Mouse (Mus musculus) neural tube, embryonic 15.5 days (tissue): ENCODE results near the gene Hoxd1. TPM values are rescaled to one million over a fixed set of nuclear protein-coding genes. Genes with fewer than 3 reads are reported as not detected.

Source experiments
- ATAC-seq: fragments of 200-750 bp; cut with Nextera tagmentation; 2 replicates; pipeline ENCODE4 v1.8.0; 2017; ENCODE audit warnings: mild to moderate bottlenecking, moderate TSS enrichment, moderate library complexity; ENCODE audit not compliant: low FRiP score
- H3K27ac ChIP-seq: fragments of 300-500 bp; sonication (generic); replicated peaks from 2 replicates; pipeline ENCODE4 v1.5.1; 2015; ENCODE audit warnings: mild to moderate bottlenecking, inconsistent platforms
- H3K27me3 ChIP-seq: fragments of 300-500 bp; sonication (generic); replicated peaks from 2 replicates; pipeline ENCODE4 v1.6.1; 2015; ENCODE audit warnings: inconsistent platforms
- H3K36me3 ChIP-seq: fragments of 300-500 bp; sonication (generic); 2 replicates; pipeline ENCODE4 v1.6.1; 2015; ENCODE audit warnings: inconsistent platforms
- H3K4me1 ChIP-seq: fragments of 300-500 bp; sonication (generic); 2 replicates; pipeline ENCODE4 v1.6.1; 2015; ENCODE audit warnings: inconsistent platforms
- H3K4me2 ChIP-seq: fragments of 300-500 bp; sonication (generic); 2 replicates; pipeline ENCODE4 v1.6.1; 2015; ENCODE audit warnings: inconsistent platforms, mild to moderate bottlenecking, moderate library complexity
- H3K4me3 ChIP-seq: fragments of 300-500 bp; sonication (generic); replicated peaks from 2 replicates; pipeline ENCODE4 v1.5.1; 2015; ENCODE audit warnings: mild to moderate bottlenecking, inconsistent platforms
- H3K9ac ChIP-seq: fragments of 300-500 bp; sonication (generic); replicated peaks from 2 replicates; pipeline ENCODE4 v1.6.1; 2015; ENCODE audit warnings: mild to moderate bottlenecking, inconsistent platforms
- H3K9me3 ChIP-seq: fragments of 300-500 bp; sonication (generic); replicated peaks from 2 replicates; pipeline ENCODE4 v1.6.1; 2016; ENCODE audit warnings: inconsistent platforms
- WGBS: fragments of 180-500 bp; shearing (Covaris S2); methylation state at CpG from one replicate; pipeline ENCODE4 v1.1.7; 2015; ENCODE audit warnings: mixed read lengths; 5-methylcytosine and 5-hydroxymethylcytosine counted together
- polyA plus RNA-seq: library from polyadenylated mRNA; unstranded; fragments of >200 nt; fragmentation: Nextera tagmentation; extraction: Ambion mirVana; gene quantifications from 2 replicates; pipeline ENCODE4 v1.2.1, GENCODE M21; 2015

The Hoxd1 gene
- polyA plus RNA-seq, 1 experiment from 2014 or later, result 2.1 TPM

DNA sequence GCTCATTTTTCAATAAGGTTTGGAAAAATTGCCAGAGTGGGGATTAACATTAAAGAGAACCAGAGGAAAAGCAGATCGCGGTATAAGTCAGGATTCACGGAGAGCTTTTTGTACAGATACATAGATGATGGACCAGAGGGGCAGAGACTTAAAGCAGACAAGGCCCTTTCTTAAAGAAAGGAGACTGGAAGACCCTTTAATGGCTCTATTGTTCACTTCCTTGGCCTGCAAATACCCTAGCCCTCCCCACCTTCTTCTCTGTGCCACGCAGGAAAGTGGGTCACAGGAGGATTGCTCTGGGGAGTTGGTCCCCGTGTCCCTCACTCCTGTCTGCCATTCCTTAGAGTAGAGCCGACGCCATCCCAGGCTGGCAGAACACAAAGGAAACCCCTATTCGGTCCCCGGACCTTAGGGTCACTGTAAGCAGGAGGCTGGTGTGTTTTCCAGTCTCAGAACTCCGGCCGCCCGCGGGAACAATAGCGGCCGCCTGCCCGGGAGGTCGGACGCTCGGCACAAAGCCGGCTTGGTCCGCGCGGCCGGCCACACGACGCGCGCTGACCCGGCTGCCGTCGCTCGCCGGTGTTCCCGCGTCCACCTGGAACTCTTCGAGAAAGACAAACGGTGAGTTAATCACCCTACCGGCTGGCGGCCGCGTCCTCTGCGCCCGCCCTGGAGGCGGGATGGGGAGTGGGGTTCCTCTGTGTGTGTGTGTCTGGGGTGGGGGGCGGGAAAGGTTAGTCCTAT is 10.2 kb upstream of the Hoxd1 start:
- H3K4me2 ChIP-seq, result peak overlapping the region; percentile 70
- 3% methylated on average over 45 of the region's 45 CpGs for WGBS
- ATAC-seq, result 0 out of 2 replicates have a peak, but pooled peaks have one; percentile 12
- no peaks in the 10 kb centered on the region for H3K36me3 ChIP-seq
- H3K9me3 ChIP-seq, result no peaks in the 10 kb centered on the region
- H3K4me1 ChIP-seq, result peaks cover 45% of the 10 kb centered on the region
- H3K9ac ChIP-seq, result peak overlapping the region; percentile 31
- peak overlapping the region; percentile 34 for H3K4me3 ChIP-seq
- no peak overlapping the region; the same call in 1 of the 2 replicates for H3K27ac ChIP-seq
- H3K27me3 ChIP-seq, result no peaks in the 10 kb centered on the region

DNA sequence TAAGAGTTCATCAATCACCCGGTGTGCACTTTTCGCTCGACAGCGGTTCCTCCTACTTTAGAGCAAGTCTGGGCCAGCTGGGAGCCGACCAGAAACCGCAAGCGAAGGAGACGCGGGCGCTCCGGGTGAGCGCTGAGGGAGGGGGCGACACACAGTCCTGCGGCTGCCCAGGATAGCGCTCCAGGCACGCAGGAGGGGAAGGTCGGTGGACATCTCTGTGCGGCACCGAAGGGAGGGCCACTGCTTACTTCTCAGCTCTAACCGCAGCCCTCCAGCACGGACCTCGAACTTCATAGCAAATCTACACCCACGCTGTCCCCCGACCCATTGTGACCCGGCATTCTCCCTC is 9.6 kb upstream of the Hoxd1 start:
- peak overlapping the region; percentile 70 for H3K4me2 ChIP-seq
- no peaks in the 10 kb centered on the region for H3K36me3 ChIP-seq
- 3% methylated on average over 25 of the region's 25 CpGs for WGBS
- peak overlapping the region; percentile 31 for H3K9ac ChIP-seq
- no peaks in the 10 kb centered on the region for H3K27me3 ChIP-seq
- H3K4me1 ChIP-seq, result peaks cover 40% of the 10 kb centered on the region
- H3K27ac ChIP-seq, result no peak overlapping the region; the same call in 1 of the 2 replicates
- H3K4me3 ChIP-seq, result peak overlapping the region; percentile 34
- ATAC-seq, result 0 out of 2 replicates have a peak, but pooled peaks have one; percentile 8
- H3K9me3 ChIP-seq, result no peaks in the 10 kb centered on the region

DNA sequence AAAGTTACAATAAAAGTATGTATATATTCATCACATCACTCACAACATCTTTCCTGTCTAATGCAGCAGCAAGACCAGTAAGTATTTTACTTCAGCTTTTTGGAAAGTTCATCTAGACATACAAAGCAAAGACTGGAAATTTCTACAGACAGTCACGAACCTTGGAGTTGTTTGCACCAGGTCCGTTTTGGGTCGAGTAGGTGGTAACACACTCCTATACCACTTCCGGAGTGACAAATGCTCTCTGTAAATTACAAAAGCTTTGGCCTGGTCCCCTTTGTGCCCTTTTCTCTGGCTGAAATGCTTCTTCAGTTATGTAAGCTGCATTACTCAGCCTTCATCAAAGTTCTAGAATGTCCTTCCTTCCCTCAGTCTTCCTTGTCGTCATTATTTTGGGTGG is 9.1 kb upstream of the Hoxd1 start:
- no peaks in the 10 kb centered on the region for H3K9me3 ChIP-seq
- H3K27ac ChIP-seq, result no peak overlapping the region
- no peak overlapping the region for H3K4me3 ChIP-seq
- peaks cover 36% of the 10 kb centered on the region for H3K4me1 ChIP-seq
- no peak overlapping the region for H3K9ac ChIP-seq
- H3K4me2 ChIP-seq, result no peak overlapping the region; the same call in 1 of the 2 replicates
- no peaks in the 10 kb centered on the region for H3K27me3 ChIP-seq
- 30% methylated on average over 5 of the region's 5 CpGs for WGBS
- no peaks in the 10 kb centered on the region for H3K36me3 ChIP-seq
- ATAC-seq, result no peak

DNA sequence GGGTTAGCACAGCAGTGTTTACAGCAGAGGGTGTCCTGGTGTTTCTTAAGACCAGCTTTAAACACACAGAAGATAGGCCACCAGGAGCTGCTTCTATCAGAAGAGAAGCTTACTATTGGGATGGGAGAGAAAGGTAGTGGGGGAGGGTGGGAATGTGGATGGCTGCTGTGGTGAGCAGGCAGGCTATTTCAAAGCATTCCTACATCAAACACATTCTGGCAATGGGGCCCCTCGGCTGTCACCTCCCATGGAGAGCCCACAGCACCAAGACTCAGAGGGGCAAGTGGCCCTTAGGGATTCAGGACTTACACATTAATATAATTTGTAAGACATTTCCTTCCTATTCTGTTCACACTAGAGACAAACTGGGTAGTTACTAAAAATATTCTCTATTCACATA is 2.6 kb upstream of the Hoxd1 start:
- Histone ChIP-seq H3K27me3 (peaks cover 31% of the 10 kb centered on the region), H3K36me3 (no peaks in the 10 kb centered on the region), H3K4me2 (no peak overlapping the region), H3K9ac (no peak overlapping the region), H3K4me1 (peaks cover 25% of the 10 kb centered on the region), H3K9me3 (no peaks in the 10 kb centered on the region), H3K27ac (no peak overlapping the region), H3K4me3 (no peak overlapping the region)
- ATAC-seq, result no peak
- 21% methylated on average over 1 of the region's 1 CpGs for WGBS

DNA sequence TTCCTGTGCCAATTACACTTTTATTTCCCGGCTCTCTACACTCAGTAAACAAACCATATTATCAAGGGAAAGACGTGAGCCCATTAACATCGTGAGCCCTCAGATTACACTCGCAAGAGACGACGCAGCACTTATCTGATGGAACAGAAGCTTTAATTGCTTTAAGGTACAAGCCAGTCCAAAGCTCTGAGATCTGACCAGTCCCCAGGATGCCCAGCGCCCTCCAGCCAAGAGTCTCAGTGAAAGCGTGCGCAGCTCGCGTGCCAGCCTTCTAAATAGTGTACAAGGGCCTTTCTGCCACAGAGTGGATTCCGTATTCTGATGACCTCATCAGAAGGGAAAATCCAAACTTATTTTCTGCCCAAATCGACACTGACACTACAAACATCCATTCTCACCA is 839 bp upstream of the Hoxd1 start:
- Histone ChIP-seq H3K9ac (no peak overlapping the region), H3K4me2 (peak overlapping the region; percentile 94), H3K4me1 (peaks cover 25% of the 10 kb centered on the region), H3K27me3 (peaks cover 31% of the 10 kb centered on the region), H3K36me3 (no peaks in the 10 kb centered on the region), H3K27ac (no peak overlapping the region), H3K9me3 (no peaks in the 10 kb centered on the region), H3K4me3 (peak overlapping the region; percentile 62)
- 1% methylated on average over 13 of the region's 13 CpGs for WGBS
- 0 out of 2 replicates have a peak, but pooled peaks have one; percentile 25 for ATAC-seq

DNA sequence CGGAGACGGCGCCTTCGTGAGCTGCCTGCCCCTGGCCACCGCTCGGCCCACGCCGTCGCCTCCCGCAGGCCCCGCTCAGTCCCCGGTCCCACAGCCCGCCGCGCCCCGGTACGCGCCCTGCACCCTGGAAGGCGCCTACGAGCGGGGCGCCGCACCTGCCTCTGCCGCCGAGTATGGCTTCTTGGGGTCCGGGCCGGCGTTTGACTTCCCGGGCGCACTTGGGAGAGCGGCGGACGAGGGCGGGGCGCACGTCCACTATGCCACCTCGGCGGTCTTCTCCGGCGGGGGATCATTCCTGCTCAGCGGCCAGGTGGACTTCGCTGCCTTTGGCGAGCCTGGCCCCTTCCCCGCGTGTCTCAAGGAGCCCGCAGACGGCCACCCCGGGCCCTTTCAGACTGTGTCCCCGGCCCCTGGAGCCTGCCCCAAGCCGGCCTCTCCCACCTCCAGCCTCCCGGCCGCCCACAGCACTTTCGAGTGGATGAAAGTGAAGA is 510 bp downstream of the Hoxd1 start:
- Histone ChIP-seq H3K4me2 (peak overlapping the region; percentile 94), H3K27me3 (peaks cover 31% of the 10 kb centered on the region), H3K9me3 (no peaks in the 10 kb centered on the region), H3K9ac (peak overlapping the region; percentile 46), H3K27ac (no peak overlapping the region), H3K36me3 (no peaks in the 10 kb centered on the region), H3K4me3 (peak overlapping the region; percentile 62), H3K4me1 (peaks cover 25% of the 10 kb centered on the region)
- WGBS, result 1% methylated on average over 51 of the region's 53 CpGs
- peak; percentile 33; the same call in 1 of the 2 replicates for ATAC-seq

DNA sequence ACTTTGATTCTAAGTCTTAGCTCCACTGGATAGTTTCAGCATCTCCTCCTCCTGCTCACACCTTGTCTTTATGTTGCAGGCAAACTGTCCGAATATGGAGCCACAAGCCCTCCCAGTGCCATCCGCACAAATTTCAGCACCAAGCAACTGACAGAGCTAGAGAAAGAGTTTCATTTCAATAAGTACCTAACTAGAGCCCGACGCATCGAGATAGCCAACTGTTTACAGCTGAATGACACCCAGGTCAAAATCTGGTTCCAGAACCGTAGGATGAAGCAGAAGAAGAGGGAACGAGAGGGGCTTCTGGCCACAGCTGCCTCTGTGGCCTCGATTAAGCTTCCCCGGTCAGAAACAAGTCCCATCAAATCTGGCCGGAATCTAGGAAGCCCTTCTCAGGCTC is 1.2 kb downstream of the Hoxd1 start:
- Histone ChIP-seq H3K36me3 (no peaks in the 10 kb centered on the region), H3K9me3 (no peaks in the 10 kb centered on the region), H3K27me3 (peaks cover 31% of the 10 kb centered on the region), H3K4me2 (peak overlapping the region; percentile 94), H3K27ac (no peak overlapping the region), H3K4me3 (peak overlapping the region; percentile 62), H3K9ac (no peak overlapping the region), H3K4me1 (peaks cover 25% of the 10 kb centered on the region)
- WGBS, result 54% methylated on average over 10 of the region's 10 CpGs
- ATAC-seq, result no peak

DNA sequence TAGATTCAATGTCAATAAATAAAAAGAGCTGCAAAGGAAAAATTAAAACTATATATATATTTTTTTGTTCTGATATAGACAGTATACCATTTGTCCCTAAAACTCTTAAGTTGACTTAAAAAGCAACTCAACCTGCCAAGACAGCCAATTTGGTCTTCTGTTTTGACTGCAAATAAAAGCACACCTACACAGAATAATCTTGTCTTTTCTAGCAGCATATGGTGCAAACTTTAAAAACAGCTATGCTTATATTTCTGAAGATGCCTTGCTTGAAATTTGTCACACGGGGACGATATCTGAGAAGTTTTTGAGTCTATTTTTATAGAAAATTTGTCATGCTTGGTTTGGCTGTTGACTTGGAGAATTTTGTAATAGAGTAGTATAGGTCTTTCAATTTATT is 11.6 kb downstream of the Hoxd1 start:
- Histone ChIP-seq H3K4me2 (no peak overlapping the region), H3K27ac (no peak overlapping the region), H3K4me1 (no peaks in the 10 kb centered on the region), H3K9me3 (no peaks in the 10 kb centered on the region), H3K27me3 (no peaks in the 10 kb centered on the region), H3K36me3 (no peaks in the 10 kb centered on the region), H3K9ac (no peak overlapping the region), H3K4me3 (no peak overlapping the region)
- ATAC-seq, result no peak
- 94% methylated on average over 2 of the region's 2 CpGs for WGBS

DNA sequence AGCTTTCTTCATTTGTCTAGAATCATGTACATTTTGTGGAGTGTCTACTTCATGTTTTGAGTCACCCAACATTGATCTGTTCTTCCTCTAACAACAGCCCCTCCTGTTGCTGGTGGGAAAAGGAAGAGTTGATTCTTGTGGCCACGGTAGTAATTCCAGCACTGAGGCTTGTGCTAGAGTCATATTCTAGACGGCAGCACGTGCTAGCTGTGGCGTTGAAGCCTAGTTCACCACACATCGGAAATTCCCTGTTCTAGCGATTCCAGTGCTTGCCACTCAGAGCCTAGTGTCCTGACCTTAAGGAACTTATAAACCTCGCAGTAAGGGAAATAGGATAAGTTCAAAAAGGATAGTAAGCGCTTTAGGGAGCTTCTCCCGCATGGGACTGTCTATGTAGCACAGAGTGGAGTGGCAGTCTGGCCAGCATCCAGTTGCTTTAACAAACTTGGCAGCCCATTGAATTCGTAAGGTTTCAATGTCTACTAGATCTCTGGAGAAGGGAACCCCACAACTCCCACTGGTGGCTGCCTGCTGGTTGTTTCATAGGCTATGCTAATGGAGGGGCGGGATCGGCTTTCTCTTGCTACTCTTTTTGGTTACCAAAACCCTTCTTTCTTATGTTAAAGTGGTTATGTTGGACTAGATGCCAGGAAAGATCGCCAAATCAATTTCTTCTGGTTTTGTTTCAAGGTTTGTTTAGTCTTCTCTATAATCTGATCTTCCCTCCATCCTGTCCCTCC is 14.9 kb downstream of the Hoxd1 start:
- no peak overlapping the region for H3K4me3 ChIP-seq
- no peak overlapping the region for H3K9ac ChIP-seq
- no peak overlapping the region for H3K27ac ChIP-seq
- no peaks in the 10 kb centered on the region for H3K36me3 ChIP-seq
- no peaks in the 10 kb centered on the region for H3K4me1 ChIP-seq
- no peak overlapping the region for H3K4me2 ChIP-seq
- H3K27me3 ChIP-seq, result no peaks in the 10 kb centered on the region
- no peak for ATAC-seq
- WGBS, result 72% methylated on average over 13 of the region's 13 CpGs
- no peaks in the 10 kb centered on the region for H3K9me3 ChIP-seq

DNA sequence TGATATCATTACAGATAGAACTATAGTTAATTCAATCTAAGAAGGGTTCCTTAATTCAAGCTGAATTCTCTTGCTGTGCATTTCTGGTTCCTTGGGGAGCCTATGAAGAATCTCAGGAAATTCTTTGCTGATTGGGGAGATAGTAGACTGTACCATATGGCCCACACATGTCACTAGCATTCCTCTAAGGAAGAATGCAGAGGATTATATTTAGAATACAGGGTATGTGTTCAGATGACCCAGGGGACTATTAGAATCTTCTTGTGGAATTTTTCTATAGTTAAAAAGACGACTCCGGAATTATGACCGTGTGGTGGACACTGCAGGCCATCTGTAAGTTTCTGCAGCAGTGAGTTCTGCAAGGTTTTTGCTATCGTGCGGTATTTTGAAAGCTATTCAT is 18.6 kb downstream of the Hoxd1 start:
- no peaks in the 10 kb centered on the region for H3K9me3 ChIP-seq
- H3K36me3 ChIP-seq, result no peaks in the 10 kb centered on the region
- no peaks in the 10 kb centered on the region for H3K27me3 ChIP-seq
- no peak for ATAC-seq
- H3K4me2 ChIP-seq, result no peak overlapping the region
- no peak overlapping the region for H3K4me3 ChIP-seq
- H3K4me1 ChIP-seq, result no peaks in the 10 kb centered on the region
- WGBS, result 93% methylated on average over 5 of the region's 5 CpGs
- H3K9ac ChIP-seq, result no peak overlapping the region
- H3K27ac ChIP-seq, result no peak overlapping the region

DNA sequence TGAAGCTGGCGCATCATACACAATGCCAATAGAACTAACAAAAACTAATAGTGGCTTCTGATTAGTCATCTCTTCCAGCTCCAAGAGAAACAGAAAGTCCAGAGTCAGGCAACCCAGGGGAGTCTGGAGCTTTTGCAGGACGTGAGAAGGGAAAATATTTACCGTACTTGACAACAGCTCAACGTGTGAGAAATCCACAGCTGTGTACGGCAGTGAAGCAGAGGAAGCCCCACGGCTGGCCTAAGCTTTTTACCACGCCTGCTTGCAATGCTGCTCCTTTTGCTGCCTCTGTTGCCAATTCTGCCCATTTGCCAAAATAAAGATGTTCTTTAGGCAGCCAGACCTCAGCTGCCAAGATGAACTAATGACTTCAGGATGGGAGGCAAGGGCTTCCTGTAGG is 32.8 kb downstream of the Hoxd1 start:
- Histone ChIP-seq H3K4me3 (no peak overlapping the region), H3K9ac (no peak overlapping the region), H3K4me2 (no peak overlapping the region), H3K27me3 (no peaks in the 10 kb centered on the region), H3K4me1 (peaks cover 4% of the 10 kb centered on the region; the same call in 1 of the 2 replicates), H3K36me3 (no peaks in the 10 kb centered on the region), H3K9me3 (no peaks in the 10 kb centered on the region), H3K27ac (no peak overlapping the region)
- no peak for ATAC-seq
- 55% methylated on average over 7 of the region's 7 CpGs for WGBS

DNA sequence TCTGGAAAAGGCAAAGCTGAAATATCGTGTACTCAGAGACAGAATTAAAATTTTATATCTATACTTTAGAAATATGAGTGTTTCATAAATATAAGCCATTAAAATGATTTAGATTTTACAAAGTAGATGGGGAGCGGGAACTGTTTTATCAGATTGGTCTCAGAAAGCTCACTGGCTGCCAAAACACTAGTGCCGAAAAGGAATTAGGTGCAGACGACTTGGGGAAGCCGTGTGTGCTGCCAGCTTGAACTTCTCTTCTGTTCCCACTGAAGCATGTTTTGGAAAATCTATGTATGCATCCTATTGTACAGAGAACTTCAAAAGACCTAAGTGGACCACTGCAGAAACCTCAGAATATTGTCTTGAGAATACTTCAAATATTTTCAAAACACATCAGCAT is 45.7 kb downstream of the Hoxd1 start:
- Histone ChIP-seq H3K4me3 (no peak overlapping the region), H3K9ac (no peak overlapping the region), H3K27me3 (no peaks in the 10 kb centered on the region), H3K4me1 (no peaks in the 10 kb centered on the region), H3K9me3 (no peaks in the 10 kb centered on the region), H3K36me3 (no peaks in the 10 kb centered on the region), H3K27ac (no peak overlapping the region), H3K4me2 (no peak overlapping the region)
- ATAC-seq, result no peak
- 74% methylated on average over 5 of the region's 5 CpGs for WGBS
